In genomic region chr13:57459978-57460377, GRCm38 (mm10) we compare ENCODE assay signal across 21 mouse cellular contexts.
A peak's percentile ranks its signal among the peaks of the same experiment; 100 is the strongest.
DNase-seq lines count a peak whose midpoint lies in the region; ATAC-seq lines count a peak whose summit lies in the region.
"Had no signal": no experiment of that assay in that cellular context is flagged by ENCODE, and none has a peak within 500 bp of the region (broad histone marks: within the 10 kb centered on the region; RNA-seq: fewer than 3 reads in every experiment).

No protein-coding gene starts in this region.

- no peaks in the 10 kb centered on the region for H3K9me3 ChIP-seq in midbrain, embryonic 13.5 days
- H3K9me3 ChIP-seq in midbrain, embryonic 16.5 days (replicated peaks; ENCODE audit: control insufficient read depth, low read length, poor library complexity, severe bottlenecking), result peaks cover 6% of the 10 kb centered on the region; the same call in 1 of the 2 replicates
- H3K9me3 ChIP-seq in neural tube, embryonic 14.5 days (ENCODE audit: control insufficient read depth, low read length), result no peaks in the 10 kb centered on the region
- H3K9me3 ChIP-seq: forebrain, embryonic 13.5 days had no signal

- no peaks in the 10 kb centered on the region; the same call in none of the 2 replicates for H3K4me1 ChIP-seq in midbrain, embryonic 13.5 days (replicated peaks)
- peaks cover 3% of the 10 kb centered on the region for H3K4me1 ChIP-seq in midbrain, embryonic 16.5 days (ENCODE audit: control insufficient read depth, insufficient read depth, low read length)
- no peaks in the 10 kb centered on the region; the same call in 1 of the 2 replicates for H3K4me1 ChIP-seq in neural tube, embryonic 14.5 days (ENCODE audit: control insufficient read depth, insufficient read depth, low read length)
- H3K4me1 ChIP-seq: embryonic facial prominence, embryonic 10.5 days; forebrain, embryonic 13.5 days; heart, embryonic 13.5 days had no signal

- H3K27me3 ChIP-seq in midbrain, embryonic 13.5 days, result no peaks in the 10 kb centered on the region
- H3K27me3 ChIP-seq in midbrain, embryonic 16.5 days (ENCODE audit: control insufficient read depth, insufficient read depth, low read depth, low read length), result no peaks in the 10 kb centered on the region
- no peaks in the 10 kb centered on the region for H3K27me3 ChIP-seq in neural tube, embryonic 14.5 days (ENCODE audit: control insufficient read depth, insufficient read depth, low read length)
- H3K27me3 ChIP-seq: forebrain, embryonic 13.5 days; heart, embryonic 13.5 days had no signal

- no peaks in the 10 kb centered on the region for H3K36me3 ChIP-seq in midbrain, embryonic 13.5 days
- no peaks in the 10 kb centered on the region for H3K36me3 ChIP-seq in midbrain, embryonic 16.5 days (ENCODE audit: control insufficient read depth, insufficient read depth, low read length)
- H3K36me3 ChIP-seq in neural tube, embryonic 14.5 days (ENCODE audit: control insufficient read depth, insufficient read depth, low read length), result no peaks in the 10 kb centered on the region
- H3K36me3 ChIP-seq: embryonic facial prominence, embryonic 10.5 days; G1E; heart, embryonic 13.5 days had no signal

- H3K9ac ChIP-seq in midbrain, embryonic 13.5 days (replicated peaks), result no peak overlapping the region
- no peak overlapping the region for H3K9ac ChIP-seq in midbrain, embryonic 16.5 days (ENCODE audit: low read depth, low read length)
- no peak overlapping the region for H3K9ac ChIP-seq in neural tube, embryonic 14.5 days (replicated peaks; ENCODE audit: low read depth, low read length)
- H3K9ac ChIP-seq: forebrain, embryonic 13.5 days; forebrain, postnatal 0 days; heart, embryonic 13.5 days had no signal

- H3K4me2 ChIP-seq in midbrain, embryonic 13.5 days (replicated peaks), result no peak overlapping the region
- no peak overlapping the region for H3K4me2 ChIP-seq in midbrain, embryonic 16.5 days (ENCODE audit: low read length)
- H3K4me2 ChIP-seq in neural tube, embryonic 14.5 days (ENCODE audit: low read depth, low read length), result no peak overlapping the region
- H3K4me2 ChIP-seq: forebrain, embryonic 13.5 days; heart, embryonic 13.5 days had no signal

- ATAC-seq in frontal cortex, adult (ENCODE audit: low TSS enrichment), result peak; percentile 52
- no peak for ATAC-seq in midbrain, embryonic 13.5 days
- ATAC-seq in midbrain, embryonic 16.5 days, result no peak
- no peak for ATAC-seq in neural tube, embryonic 14.5 days (ENCODE audit: low read depth)
- ATAC-seq: CD4-positive, CD25-positive, alpha-beta regulatory T cell, adult 4 months; forebrain, embryonic 13.5 days; forebrain, postnatal 0 days had no signal

- peak overlapping the region; percentile 40; the same call in 1 of the 2 replicates for H3K27ac ChIP-seq in midbrain, embryonic 13.5 days
- H3K27ac ChIP-seq in midbrain, embryonic 16.5 days (ENCODE audit: low read length), result no peak overlapping the region; the same call in 1 of the 2 replicates
- peak overlapping the region; percentile 66; the same call in 1 of the 2 replicates for H3K27ac ChIP-seq in neural tube, embryonic 14.5 days (ENCODE audit: low read depth, low read length)
- H3K27ac ChIP-seq: embryonic facial prominence, embryonic 10.5 days; forebrain, embryonic 13.5 days; heart, embryonic 13.5 days had no signal

- 72% methylated on average over 8 of the region's 8 CpGs for WGBS in midbrain, embryonic 13.5 days
- WGBS in midbrain, embryonic 16.5 days, result 64% methylated on average over 8 of the region's 8 CpGs
- 58% methylated on average over 8 of the region's 8 CpGs for WGBS in neural tube, embryonic 14.5 days

- H3K4me3 ChIP-seq in midbrain, embryonic 13.5 days (replicated peaks), result no peak overlapping the region
- H3K4me3 ChIP-seq in midbrain, embryonic 16.5 days (ENCODE audit: low read depth, low read length), result no peak overlapping the region
- no peak overlapping the region for H3K4me3 ChIP-seq in neural tube, embryonic 14.5 days (ENCODE audit: low read depth, low read length)
- H3K4me3 ChIP-seq: embryonic facial prominence, embryonic 10.5 days; forebrain, embryonic 13.5 days; heart, embryonic 13.5 days had no signal

- no peak for DNase-seq in frontal cortex, postnatal 36 days (ENCODE audit: low spot score in 2 of 2)
- peak; percentile 34 for DNase-seq in brain, adult 2 months (ENCODE audit: low read depth, low spot score)
- DNase-seq in embryo, embryonic 10 days (ENCODE audit: low spot score), result no peak
- DNase-seq: adrenal gland, adult 8-10 months; adrenal gland, postnatal 36 days; B cell, adult 2 months; cerebellum, adult 11-12 months; cerebellum, adult 9-10 months; cerebellum, postnatal 36 days; forebrain, postnatal 0 days; gastrocnemius, postnatal 36 days; heart, postnatal 36 days had no signal
